Mouse (Mus musculus) thymus, postnatal 0 days (tissue): ENCODE measurements at regions not wholly inside any gene's neighbourhood (a gene's known extent, or its start where the extent isn't known, plus 50 kb on each side); places are given as distances from the start of the nearest gene placed in this dataset.

Experiments
- DNase-seq: peaks from one replicate; pipeline ENCODE4 v3.0.0-alpha.2; 2015; ENCODE audit warnings: low spot score

- DNase-seq = no peak
Observed at GRCm38 (mm10) chr8:42144685-42145084, 727.8 kb upstream of the Frg1 start.

GRCm38 (mm10) chr8:42144220-42144619, 727.3 kb upstream of the Frg1 start:
- no peak for DNase-seq

- DNase-seq = no peak
Observed at GRCm38 (mm10) chr8:42107582-42107981, 690.7 kb upstream of the Frg1 start.

GRCm38 (mm10) chr8:42069314-42069713, 652.4 kb upstream of the Frg1 start:
- DNase-seq = no peak

GRCm38 (mm10) chr8:42043526-42043925, 626.7 kb upstream of the Frg1 start:
- DNase-seq = no peak

GRCm38 (mm10) chr8:42039245-42039644, 622.4 kb upstream of the Frg1 start:
- no peak for DNase-seq

- no peak for DNase-seq
Observed at GRCm38 (mm10) chr8:42026934-42027333, 610.1 kb upstream of the Frg1 start.

- no peak for DNase-seq
Observed at GRCm38 (mm10) chr8:42017786-42018185, 600.9 kb upstream of the Frg1 start.

- DNase-seq = no peak
Observed at GRCm38 (mm10) chr8:42003170-42003569, 586.3 kb upstream of the Frg1 start.

- no peak for DNase-seq
Observed at GRCm38 (mm10) chr8:41989040-41989501, 572.2 kb upstream of the Frg1 start.

GRCm38 (mm10) chr8:41988216-41988615, 571.3 kb upstream of the Frg1 start:
- DNase-seq = no peak

- DNase-seq = no peak
Observed at GRCm38 (mm10) chr8:41987417-41987816, 570.5 kb upstream of the Frg1 start.

- no peak for DNase-seq
Observed at GRCm38 (mm10) chr8:41972416-41972815, 555.5 kb upstream of the Frg1 start.

- no peak for DNase-seq
Observed at GRCm38 (mm10) chr8:41970536-41970935, 553.7 kb upstream of the Frg1 start.

- no peak for DNase-seq
Observed at GRCm38 (mm10) chr8:41969408-41969807, 552.5 kb upstream of the Frg1 start.

- no peak for DNase-seq
Observed at GRCm38 (mm10) chr8:41964088-41964487, 547.2 kb upstream of the Frg1 start.

- no peak for DNase-seq
Observed at GRCm38 (mm10) chr8:41956878-41957277, 540.0 kb upstream of the Frg1 start.

GRCm38 (mm10) chr8:41950736-41951135, 533.9 kb upstream of the Frg1 start:
- DNase-seq = no peak

GRCm38 (mm10) chr8:41939298-41939697, 522.4 kb upstream of the Frg1 start:
- no peak for DNase-seq

- no peak for DNase-seq
Observed at GRCm38 (mm10) chr8:41921106-41921505, 504.2 kb upstream of the Frg1 start.

- no peak for DNase-seq
Observed at GRCm38 (mm10) chr8:41920536-41920935, 503.7 kb upstream of the Frg1 start.

- no peak for DNase-seq
Observed at GRCm38 (mm10) chr8:41878029-41878748, 461.3 kb upstream of the Frg1 start.

- no peak for DNase-seq
Observed at GRCm38 (mm10) chr8:41869681-41870356, 452.9 kb upstream of the Frg1 start.
